14 mouse cellular contexts compared by ENCODE assay signal in the genomic region with DNA sequence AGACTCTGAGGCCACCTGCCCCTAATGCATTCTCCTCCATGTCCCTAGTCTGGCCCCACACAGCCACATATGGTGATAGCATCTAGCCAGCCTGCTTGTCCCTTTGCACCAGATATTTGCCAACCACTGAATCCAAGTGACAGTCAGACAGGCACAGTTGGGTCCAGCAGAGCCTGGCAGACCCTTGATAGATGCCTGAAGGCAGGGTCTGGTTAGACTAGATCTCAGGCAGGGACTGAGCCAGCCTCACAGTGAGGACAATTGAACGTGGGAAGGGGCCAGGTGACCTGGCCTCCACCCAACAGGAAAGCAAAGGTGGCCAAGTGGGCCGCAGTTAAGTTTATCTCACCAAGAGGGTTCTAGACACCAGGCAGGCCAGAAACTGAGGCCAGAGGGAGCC.
"Had no signal": no experiment of that assay in that cellular context is flagged by ENCODE, and none has a peak within 500 bp of the region (broad histone marks: within the 10 kb centered on the region; RNA-seq: fewer than 3 reads in every experiment).

No protein-coding gene starts in this region.

- H3K27me3 ChIP-seq: neural tube, embryonic 15.5 days had no signal

- H3K27ac ChIP-seq: kidney, embryonic 15.5 days; left cerebral cortex, adult 2 months; limb, embryonic 12.5 days; liver, embryonic 14.5 days; neural tube, embryonic 15.5 days had no signal

- H3K4me3 ChIP-seq: kidney, embryonic 15.5 days; left cerebral cortex, adult 2 months; limb, embryonic 12.5 days; myocyte; neural tube, embryonic 15.5 days had no signal

- H3K4me1 ChIP-seq: kidney, embryonic 15.5 days; limb, embryonic 12.5 days had no signal

- DNase-seq: kidney, postnatal 14 days; liver; lung, adult 18-20 months; midbrain, embryonic 14.5 days; right cerebral cortex, adult 18-20 months; right cerebral cortex, postnatal 25 days; thymus, adult 18-20 months; thymus, postnatal 14 days had no signal
